Mouse (Mus musculus): ENCODE results near the gene Dennd1c. TPM values are rescaled to one million over a fixed set of nuclear protein-coding genes. Genes with fewer than 3 reads are reported as not detected.

The Dennd1c gene
- polyA plus RNA-seq, 1 experiment from 2014 or later, result 3.6 TPM

DNA sequence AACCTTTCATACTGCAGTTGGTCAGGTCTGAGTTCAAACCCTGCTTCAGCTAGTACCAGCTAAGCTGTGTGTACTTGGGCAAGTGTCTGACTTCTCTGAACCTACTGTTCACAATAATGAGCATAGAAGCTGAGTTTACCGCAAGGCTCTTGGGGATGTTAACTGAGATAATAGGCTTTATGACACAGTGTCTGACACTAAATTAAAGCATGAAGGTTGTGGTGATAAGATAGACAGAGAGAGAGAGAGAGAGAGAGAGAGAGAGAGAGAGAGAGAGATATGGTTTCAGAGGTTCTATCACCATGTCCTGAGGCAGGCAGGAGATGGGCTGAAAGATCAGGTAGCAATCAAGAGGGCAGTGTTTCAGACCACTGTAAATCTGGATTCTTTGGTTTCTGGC lies 31.7 kb upstream of the Dennd1c start:
- Histone ChIP-seq H3K4me2 (ENCODE audit: low read length) (no peak overlapping the region), H3K9me3 (replicated peaks; ENCODE audit: control insufficient read depth, low read length) (no peaks in the 10 kb centered on the region), H3K36me3 (ENCODE audit: control insufficient read depth, insufficient read depth, low read length) (no peaks in the 10 kb centered on the region), H3K27ac (ENCODE audit: low read depth, low read length) (no peak overlapping the region), H3K4me3 (ENCODE audit: low read depth, low read length) (no peak overlapping the region), H3K27me3 (replicated peaks; ENCODE audit: control insufficient read depth, insufficient read depth, low read length) (no peaks in the 10 kb centered on the region), H3K4me1 (ENCODE audit: control insufficient read depth, insufficient read depth, low read length) (peaks cover 6% of the 10 kb centered on the region), H3K9ac (ENCODE audit: low read length) (no peak overlapping the region)
- no peak for DNase-seq (ENCODE audit: low spot score)
- ATAC-seq, result no peak
- 85% methylated on average over 1 of the region's 1 CpGs for WGBS

DNA sequence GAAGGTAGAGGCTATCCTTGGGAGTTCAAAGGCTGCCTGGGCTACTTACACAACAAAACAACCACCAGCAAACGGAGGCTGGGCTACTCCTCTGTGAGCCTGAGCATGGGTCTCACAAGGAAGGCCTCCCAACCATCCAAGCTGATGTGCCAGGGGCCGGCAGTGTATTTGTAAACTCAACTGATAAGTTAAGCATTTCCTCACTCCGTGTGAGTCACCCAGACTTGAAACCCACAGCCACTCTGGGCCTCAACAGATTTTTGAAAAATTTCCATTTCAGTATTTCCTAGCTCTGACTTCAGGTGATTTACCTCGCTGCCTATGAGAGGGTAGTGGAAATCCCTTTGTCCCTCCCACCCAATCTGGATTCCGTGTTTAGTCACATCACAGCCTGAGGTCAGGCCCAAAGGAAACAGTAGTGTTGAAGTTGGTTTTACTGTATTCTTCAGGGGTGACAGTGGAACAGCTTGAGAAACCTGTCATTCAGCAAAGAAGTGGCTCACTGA lies 30.4 kb upstream of the Dennd1c start:
- DNase-seq (ENCODE audit: low spot score), result no peak
- no peak overlapping the region for H3K4me3 ChIP-seq (ENCODE audit: low read depth, low read length)
- no peaks in the 10 kb centered on the region for H3K36me3 ChIP-seq (ENCODE audit: control insufficient read depth, insufficient read depth, low read length)
- ATAC-seq, result no peak
- H3K4me2 ChIP-seq (ENCODE audit: low read length), result no peak overlapping the region
- H3K9me3 ChIP-seq (replicated peaks; ENCODE audit: control insufficient read depth, low read length), result no peaks in the 10 kb centered on the region
- no peak overlapping the region for H3K27ac ChIP-seq (ENCODE audit: low read depth, low read length)
- H3K4me1 ChIP-seq (ENCODE audit: control insufficient read depth, insufficient read depth, low read length), result peaks cover 6% of the 10 kb centered on the region
- no peaks in the 10 kb centered on the region for H3K27me3 ChIP-seq (replicated peaks; ENCODE audit: control insufficient read depth, insufficient read depth, low read length)
- no peak overlapping the region for H3K9ac ChIP-seq (ENCODE audit: low read length)
- 60% methylated on average over 5 of the region's 5 CpGs for WGBS

GRCm38 (mm10) chr17:57108040-57108665 lies 29.8 kb upstream of the Dennd1c start:
- H3K4me3 ChIP-seq (ENCODE audit: low read depth, low read length), result no peak overlapping the region

GRCm38 (mm10) chr17:57107064-57107463 lies 28.8 kb upstream of the Dennd1c start:
- Histone ChIP-seq H3K4me1 (ENCODE audit: control insufficient read depth, insufficient read depth, low read length) (peaks cover 6% of the 10 kb centered on the region), H3K27ac (ENCODE audit: low read depth, low read length) (no peak overlapping the region), H3K36me3 (ENCODE audit: control insufficient read depth, insufficient read depth, low read length) (no peaks in the 10 kb centered on the region), H3K27me3 (replicated peaks; ENCODE audit: control insufficient read depth, insufficient read depth, low read length) (no peaks in the 10 kb centered on the region), H3K9ac (ENCODE audit: low read length) (no peak overlapping the region), H3K4me2 (ENCODE audit: low read length) (no peak overlapping the region; the same call in 1 of the 2 replicates), H3K4me3 (ENCODE audit: low read depth, low read length) (no peak overlapping the region), H3K9me3 (replicated peaks; ENCODE audit: control insufficient read depth, low read length) (no peaks in the 10 kb centered on the region)
- WGBS, result 88% methylated on average over 5 of the region's 5 CpGs
- DNase-seq (ENCODE audit: low spot score) (no peak), ATAC-seq (no peak)

More at GRCm38 (mm10) chr17:57108040-57108665, 29.8 kb upstream of the Dennd1c start:
- no peak for DNase-seq (ENCODE audit: low spot score)
- H3K36me3 ChIP-seq (ENCODE audit: control insufficient read depth, insufficient read depth, low read length), result no peaks in the 10 kb centered on the region
- no peaks in the 10 kb centered on the region for H3K9me3 ChIP-seq (replicated peaks; ENCODE audit: control insufficient read depth, low read length)
- H3K9ac ChIP-seq (ENCODE audit: low read length), result no peak overlapping the region
- H3K27me3 ChIP-seq (replicated peaks; ENCODE audit: control insufficient read depth, insufficient read depth, low read length), result no peaks in the 10 kb centered on the region
- peaks cover 6% of the 10 kb centered on the region for H3K4me1 ChIP-seq (ENCODE audit: control insufficient read depth, insufficient read depth, low read length)
- no peak overlapping the region for H3K4me2 ChIP-seq (ENCODE audit: low read length)
- H3K27ac ChIP-seq (ENCODE audit: low read depth, low read length), result no peak overlapping the region
- no peak for ATAC-seq
- WGBS, result 82% methylated on average over 7 of the region's 7 CpGs

DNA sequence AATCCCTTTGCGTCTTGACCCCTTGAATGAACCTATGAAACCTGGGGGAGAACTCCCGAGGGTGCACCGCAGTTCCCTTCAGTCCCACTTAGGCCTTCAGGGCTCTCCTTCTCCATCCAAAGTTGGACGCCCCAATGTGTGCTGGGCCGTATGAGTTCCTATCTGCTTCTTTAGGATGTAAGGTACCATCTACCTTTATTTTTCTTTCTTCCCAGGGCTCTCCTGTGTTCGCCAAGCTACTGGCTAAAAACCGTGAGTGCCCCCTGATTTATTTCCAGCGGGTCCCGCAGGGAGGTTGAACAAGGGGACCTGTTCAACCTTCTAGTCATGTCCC lies 27.7 kb upstream of the Dennd1c start:
- no peaks in the 10 kb centered on the region for H3K9me3 ChIP-seq (replicated peaks; ENCODE audit: control insufficient read depth, low read length)
- H3K27me3 ChIP-seq (replicated peaks; ENCODE audit: control insufficient read depth, insufficient read depth, low read length), result no peaks in the 10 kb centered on the region
- H3K9ac ChIP-seq (ENCODE audit: low read length), result peak overlapping the region; percentile 82
- H3K36me3 ChIP-seq (ENCODE audit: control insufficient read depth, insufficient read depth, low read length), result no peaks in the 10 kb centered on the region
- peak overlapping the region; percentile 69 for H3K4me3 ChIP-seq (ENCODE audit: low read depth, low read length)
- peak overlapping the region; percentile 78 for H3K4me2 ChIP-seq (ENCODE audit: low read length)
- H3K4me1 ChIP-seq (ENCODE audit: control insufficient read depth, insufficient read depth, low read length), result peaks cover 6% of the 10 kb centered on the region
- ATAC-seq, result no peak; the same call in 1 of the 2 replicates
- under 1% methylated on average over 9 of the region's 9 CpGs for WGBS
- DNase-seq (ENCODE audit: low spot score), result peak; percentile 25
- no peak overlapping the region for H3K27ac ChIP-seq (ENCODE audit: low read depth, low read length)

DNA sequence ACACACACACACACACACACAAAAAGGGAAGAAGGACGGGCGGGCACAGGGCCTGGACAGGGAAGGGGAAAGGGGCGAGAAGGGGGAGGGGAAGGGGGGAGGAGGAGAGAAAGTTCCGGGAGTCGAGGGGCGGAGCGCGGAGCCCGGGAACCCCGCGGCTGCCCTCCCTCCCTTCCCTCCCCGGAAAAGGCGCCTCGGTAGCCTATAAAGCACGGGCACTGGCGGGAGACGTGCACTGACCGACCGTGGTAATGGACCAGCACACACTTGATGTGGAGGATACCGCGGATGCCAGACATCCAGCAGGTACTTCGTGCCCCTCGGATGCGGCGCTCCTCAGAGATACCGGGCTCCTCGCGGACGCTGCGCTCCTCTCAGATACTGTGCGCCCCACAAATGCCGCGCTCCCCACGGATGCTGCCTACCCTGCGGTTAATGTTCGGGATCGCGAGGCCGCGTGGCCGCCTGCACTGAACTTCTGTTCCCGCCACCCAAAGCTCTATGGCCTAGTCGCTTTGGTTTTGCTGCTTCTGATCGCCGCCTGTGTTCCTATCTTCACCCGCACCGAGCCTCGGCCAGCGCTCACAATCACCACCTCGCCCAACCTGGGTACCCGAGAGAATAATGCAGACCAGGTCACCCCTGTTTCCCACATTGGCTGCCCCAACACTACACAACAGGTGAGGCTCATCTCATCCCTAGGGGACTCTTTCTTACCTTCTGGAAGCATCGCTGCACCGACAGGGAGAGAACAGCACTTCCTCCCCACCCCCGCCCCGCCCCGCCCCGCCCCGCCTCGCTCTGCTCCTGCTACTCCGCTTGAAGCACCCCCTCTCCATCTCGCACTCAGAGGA lies 27.1 kb upstream of the Dennd1c start, which contains the start of gene Tnfsf9:
Gene Tnfsf9, plus strand, starts transcription at position 145 of the 854 bp plus-strand sequence.
- Histone ChIP-seq H3K36me3 (ENCODE audit: control insufficient read depth, insufficient read depth, low read length) (0 out of 2 replicates have a peak, but pooled peaks cover 4% of the 10 kb centered on the region), H3K27me3 (replicated peaks; ENCODE audit: control insufficient read depth, insufficient read depth, low read length) (no peaks in the 10 kb centered on the region), H3K27ac (ENCODE audit: low read depth, low read length) (0 out of 2 replicates have a peak within 1 kb of the TSS, but pooled peaks have one; percentile 55), H3K4me3 (ENCODE audit: low read depth, low read length) (peak within 1 kb of the TSS; percentile 69), H3K4me2 (ENCODE audit: low read length) (peak within 1 kb of the TSS; percentile 78), H3K9ac (ENCODE audit: low read length) (peak within 1 kb of the TSS; percentile 82), H3K9me3 (replicated peaks; ENCODE audit: control insufficient read depth, low read length) (no peaks in the 10 kb centered on the region), H3K4me1 (ENCODE audit: control insufficient read depth, insufficient read depth, low read length) (peaks cover 6% of the 10 kb centered on the region)
- DNase-seq (ENCODE audit: low spot score) (peak; percentile 75), ATAC-seq (peak; percentile 77)
- 0% methylated on average over 47 of the region's 61 CpGs for WGBS

DNA sequence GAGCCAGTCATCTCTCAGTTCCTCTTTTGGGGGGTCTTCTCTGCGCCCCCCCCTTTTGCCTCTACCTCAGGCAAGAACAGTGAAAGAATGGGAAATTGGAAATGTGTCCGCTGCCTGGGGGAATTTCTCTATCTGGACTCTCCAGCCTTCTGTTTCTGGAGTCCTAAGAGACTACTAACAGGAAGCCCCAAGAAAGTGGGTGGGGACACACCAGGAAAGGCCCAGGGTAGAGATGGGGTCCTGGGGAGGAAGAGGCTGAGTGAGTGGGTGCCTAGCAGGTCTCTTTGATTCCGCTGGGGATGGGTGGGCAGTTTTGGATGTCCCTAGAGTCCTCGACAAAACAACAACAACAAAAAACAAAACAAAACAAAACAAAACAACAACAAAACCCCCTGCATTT lies 26.2 kb upstream of the Dennd1c start:
- Histone ChIP-seq H3K4me3 (ENCODE audit: low read depth, low read length) (peak overlapping the region; percentile 69), H3K36me3 (ENCODE audit: control insufficient read depth, insufficient read depth, low read length) (0 out of 2 replicates have a peak, but pooled peaks cover 4% of the 10 kb centered on the region), H3K4me1 (ENCODE audit: control insufficient read depth, insufficient read depth, low read length) (peaks cover 6% of the 10 kb centered on the region), H3K4me2 (ENCODE audit: low read length) (peak overlapping the region; percentile 78), H3K27ac (ENCODE audit: low read depth, low read length) (no peak overlapping the region), H3K9me3 (replicated peaks; ENCODE audit: control insufficient read depth, low read length) (no peaks in the 10 kb centered on the region), H3K27me3 (replicated peaks; ENCODE audit: control insufficient read depth, insufficient read depth, low read length) (no peaks in the 10 kb centered on the region), H3K9ac (ENCODE audit: low read length) (peak overlapping the region; percentile 82; the same call in 1 of the 2 replicates)
- WGBS, result 42% methylated on average over 4 of the region's 4 CpGs
- ATAC-seq (no peak), DNase-seq (ENCODE audit: low spot score) (no peak)

DNA sequence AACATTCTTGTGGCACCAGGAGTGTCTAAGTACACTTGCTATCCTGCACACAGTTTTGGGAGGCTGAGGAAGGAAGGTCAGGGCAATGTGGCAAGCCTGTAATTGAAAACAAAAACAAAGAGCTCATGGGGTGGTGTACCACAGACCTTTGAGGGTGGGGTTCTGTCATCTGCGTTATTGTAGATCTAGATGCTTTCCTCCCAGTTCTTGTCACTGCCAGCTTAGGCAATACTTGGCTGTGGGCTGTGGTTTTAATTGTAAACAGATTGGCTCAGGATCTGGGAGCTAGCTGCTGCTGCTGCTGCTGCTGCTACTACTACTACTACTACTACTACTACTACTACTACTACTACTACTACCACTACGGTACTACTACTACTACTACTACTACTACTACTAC lies 24.0 kb upstream of the Dennd1c start:
- Histone ChIP-seq H3K36me3 (ENCODE audit: control insufficient read depth, insufficient read depth, low read length) (0 out of 2 replicates have a peak, but pooled peaks cover 4% of the 10 kb centered on the region), H3K27me3 (replicated peaks; ENCODE audit: control insufficient read depth, insufficient read depth, low read length) (no peaks in the 10 kb centered on the region), H3K4me1 (ENCODE audit: control insufficient read depth, insufficient read depth, low read length) (peaks cover 6% of the 10 kb centered on the region), H3K27ac (ENCODE audit: low read depth, low read length) (no peak overlapping the region), H3K9ac (ENCODE audit: low read length) (no peak overlapping the region), H3K4me2 (ENCODE audit: low read length) (no peak overlapping the region), H3K4me3 (ENCODE audit: low read depth, low read length) (no peak overlapping the region), H3K9me3 (replicated peaks; ENCODE audit: control insufficient read depth, low read length) (no peaks in the 10 kb centered on the region)
- ATAC-seq (no peak), DNase-seq (ENCODE audit: low spot score) (no peak)
- WGBS, result 95% methylated on average over 2 of the region's 2 CpGs
